Mouse (Mus musculus) kidney, postnatal 14 days (tissue): ENCODE results near the gene E130309D02Rik.

Experiments used
- DNase-seq: peaks from one replicate; pipeline ENCODE4 v3.0.0; 2022; ENCODE audit warnings: mixed read lengths

The E130309D02Rik gene

DNA sequence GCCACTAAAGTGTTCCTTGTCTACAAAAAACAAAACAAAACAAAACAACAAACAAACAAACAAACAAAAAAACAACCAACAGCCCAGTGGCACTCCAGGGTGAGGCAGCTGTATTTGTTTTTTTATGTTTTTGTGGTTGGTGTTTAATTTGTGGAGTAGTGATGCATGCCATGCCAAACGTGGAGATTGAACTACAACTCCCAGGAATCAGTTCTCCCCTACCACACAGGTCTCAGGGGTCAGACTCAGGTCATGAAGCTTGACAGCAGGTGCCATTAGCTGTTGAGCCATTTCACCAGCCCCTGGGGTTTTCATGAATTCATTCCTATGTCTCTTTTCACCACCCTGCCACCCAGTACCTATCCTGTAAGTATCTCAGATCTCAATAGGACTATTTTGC is 49.8 kb downstream of the E130309D02Rik start:
- DNase-seq = no peak

DNA sequence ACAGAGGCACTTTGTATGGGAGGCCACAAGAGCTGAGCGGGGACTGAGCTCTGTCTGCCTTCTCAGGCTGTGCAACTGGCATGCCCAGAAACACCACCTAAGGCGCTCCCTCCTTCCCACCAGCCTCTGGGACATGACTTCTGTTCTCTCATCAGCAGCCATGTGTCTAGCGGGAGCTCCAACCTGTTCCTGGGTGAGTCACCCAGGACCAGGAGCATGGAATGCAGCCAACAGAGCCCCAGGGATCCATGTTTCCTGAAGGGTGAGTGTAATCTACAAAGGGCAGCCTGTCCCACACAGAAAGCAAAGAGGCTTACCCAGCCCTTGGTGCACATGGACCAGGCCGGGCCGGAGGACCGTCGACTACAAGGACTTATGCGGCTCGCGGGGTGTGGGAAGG is 50.5 kb downstream of the E130309D02Rik start:
- no peak for DNase-seq

GRCm38 (mm10) chr5:143261636-143262035 is 53.5 kb downstream of the E130309D02Rik start:
- DNase-seq = no peak

- no peak for DNase-seq
Measured at GRCm38 (mm10) chr5:143255802-143256201, 59.4 kb downstream of the E130309D02Rik start.

GRCm38 (mm10) chr5:143255131-143255519 is 60.0 kb downstream of the E130309D02Rik start:
- DNase-seq = no peak

DNA sequence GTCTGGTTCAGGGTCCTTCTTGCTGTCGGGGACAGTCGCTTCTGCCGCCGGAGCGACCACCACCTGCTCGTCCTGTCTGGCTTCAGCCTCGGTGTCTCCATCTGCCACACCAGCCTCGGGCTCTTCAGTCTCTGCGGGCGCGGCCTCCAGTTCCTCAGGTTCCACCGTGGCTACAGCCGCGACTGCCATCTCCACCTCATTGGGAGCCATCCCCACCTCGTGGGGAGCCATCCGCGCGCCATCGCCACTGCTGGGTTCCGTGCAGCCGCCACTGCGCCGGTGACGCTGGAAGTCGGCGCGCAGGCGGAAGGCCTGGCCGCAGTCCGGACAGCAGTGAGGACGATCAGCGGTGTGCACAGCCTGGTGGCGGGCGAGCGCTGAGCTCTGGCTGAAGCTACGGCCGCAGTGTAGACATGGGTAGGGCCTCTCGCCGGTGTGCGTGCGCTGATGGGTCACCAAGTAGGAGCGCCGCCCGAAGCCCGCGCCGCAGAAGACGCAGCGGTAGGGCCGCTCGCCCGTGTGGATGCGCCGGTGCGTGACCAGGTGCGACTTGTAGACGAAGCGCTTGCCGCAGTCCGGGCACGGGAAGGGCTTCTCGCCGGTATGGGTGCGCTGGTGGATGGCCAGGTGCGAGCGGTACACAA is 60.6 kb downstream of the E130309D02Rik start:
- no peak for DNase-seq

DNA sequence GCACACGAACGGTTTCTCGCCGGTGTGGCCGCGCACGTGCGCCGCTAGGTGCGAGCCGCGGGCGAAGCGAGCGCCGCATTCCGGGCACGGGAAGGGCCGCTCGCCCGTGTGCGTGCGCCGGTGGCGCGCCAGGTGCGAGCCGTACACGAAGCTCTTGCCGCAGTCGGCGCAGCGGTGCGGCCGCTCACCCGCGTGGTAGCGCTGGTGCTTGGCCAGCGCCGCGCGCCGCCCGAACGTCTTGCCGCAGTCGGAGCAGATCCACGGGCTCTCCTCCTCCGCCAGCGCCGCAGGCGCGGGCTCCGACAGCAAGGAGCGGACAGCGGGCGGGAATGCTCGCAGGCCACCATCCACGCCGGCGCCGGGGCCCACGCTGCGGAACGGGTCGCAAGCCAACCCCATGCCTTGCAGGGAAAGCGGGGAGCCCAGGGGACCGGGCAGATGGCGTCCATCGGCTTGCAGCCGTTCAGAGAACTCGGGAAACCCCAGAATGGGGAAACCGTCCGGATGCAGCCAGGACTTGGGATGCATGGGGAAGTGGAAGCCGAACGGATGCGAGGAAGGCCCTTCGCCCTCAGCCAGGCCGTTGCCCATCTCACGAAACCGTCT is 61.2 kb downstream of the E130309D02Rik start:
- DNase-seq = no peak

DNA sequence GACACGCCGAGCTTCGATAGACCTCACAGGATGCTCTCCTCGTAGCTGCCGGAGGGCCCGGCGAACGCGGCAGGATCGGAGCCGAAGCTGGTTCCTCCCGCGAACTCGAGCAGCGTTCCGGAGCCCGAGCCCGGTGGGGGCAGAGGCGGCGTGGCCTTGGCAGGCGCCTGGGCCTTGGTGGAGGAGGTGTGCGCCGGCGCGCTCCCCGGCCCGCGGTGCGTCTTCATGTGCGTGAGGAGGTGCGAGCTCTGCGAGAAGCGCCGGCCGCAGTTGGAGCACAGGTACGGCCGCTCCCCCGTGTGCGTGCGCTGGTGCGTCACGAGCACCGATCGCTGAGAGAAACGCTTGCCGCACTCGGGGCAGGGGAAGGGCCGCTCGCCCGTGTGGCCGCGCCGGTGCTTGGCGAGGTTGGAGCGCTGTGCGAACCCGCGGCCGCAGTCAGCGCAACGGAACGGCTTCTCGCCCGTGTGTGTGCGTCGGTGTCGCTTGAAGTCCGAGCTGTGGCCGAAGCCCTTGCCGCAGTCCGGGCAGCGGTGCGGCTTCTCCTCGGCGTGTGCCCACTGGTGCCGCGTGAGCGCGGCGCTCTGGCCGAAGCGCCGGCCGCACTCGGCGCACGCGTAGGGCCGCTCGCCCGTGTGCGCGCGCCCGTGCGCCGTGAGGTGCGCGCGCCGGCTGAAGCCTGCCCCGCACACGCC is 61.8 kb downstream of the E130309D02Rik start:
- DNase-seq = no peak

DNA sequence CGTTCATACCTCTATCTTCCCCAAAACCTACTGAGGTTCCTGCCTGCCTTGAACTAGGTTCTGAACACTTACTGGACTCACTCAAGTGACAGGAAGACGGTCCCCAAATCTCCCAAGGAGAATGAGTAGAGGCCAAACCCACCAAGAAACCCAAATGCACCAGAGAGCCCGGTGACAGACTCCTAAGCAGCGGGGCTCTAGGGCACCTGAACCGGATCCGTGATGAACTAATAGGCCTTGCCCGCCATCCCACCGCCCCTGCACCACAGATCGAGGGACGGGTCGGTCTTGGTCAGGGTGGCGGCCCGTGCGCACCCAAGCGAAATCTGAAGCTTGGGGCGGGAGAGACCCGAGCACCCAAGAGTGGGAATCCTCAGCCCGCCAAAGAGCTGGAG is 62.4 kb downstream of the E130309D02Rik start:
- DNase-seq = no peak

DNA sequence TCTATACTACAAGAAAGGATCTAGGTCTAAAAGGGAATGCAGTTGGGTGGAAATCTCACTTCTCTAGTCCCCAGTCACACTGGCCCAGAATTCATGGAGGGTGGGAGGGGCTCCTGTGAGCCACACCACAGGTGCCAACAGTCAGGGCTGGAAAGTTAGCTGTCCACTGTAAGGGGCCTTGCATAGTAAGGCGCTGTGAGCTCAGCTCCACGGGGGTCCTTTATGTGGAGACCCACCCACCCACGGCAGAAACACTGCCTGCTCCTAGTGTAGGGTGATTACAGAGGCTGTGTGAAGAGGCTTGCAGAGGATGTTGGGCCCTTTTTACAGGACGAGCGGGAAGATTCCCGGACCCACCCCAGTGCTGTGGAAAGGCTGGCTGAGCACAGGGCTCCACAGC is 63.1 kb downstream of the E130309D02Rik start:
- DNase-seq = no peak
